Mouse (Mus musculus) kidney, adult 2 months (tissue): ENCODE data around the gene AC129217.1.

ENCODE experiments used
- CTCF ChIP-seq: fragments of 200-500 bp; conservative IDR thresholded peaks from 2 replicates; pipeline ENCODE4 v1.5.1; 2011; ENCODE audit warnings: low read depth, mild to moderate bottlenecking, control low read depth, low read length, moderate library complexity, mixed read lengths; ENCODE audit not compliant: insufficient read depth, insufficient read length
- POLR2A ChIP-seq: fragments of 200-500 bp; IDR thresholded peaks from one replicate; pipeline ENCODE4 v1.6.1; 2011; ENCODE audit warnings: low read depth, low read length, control low read depth

DNA sequence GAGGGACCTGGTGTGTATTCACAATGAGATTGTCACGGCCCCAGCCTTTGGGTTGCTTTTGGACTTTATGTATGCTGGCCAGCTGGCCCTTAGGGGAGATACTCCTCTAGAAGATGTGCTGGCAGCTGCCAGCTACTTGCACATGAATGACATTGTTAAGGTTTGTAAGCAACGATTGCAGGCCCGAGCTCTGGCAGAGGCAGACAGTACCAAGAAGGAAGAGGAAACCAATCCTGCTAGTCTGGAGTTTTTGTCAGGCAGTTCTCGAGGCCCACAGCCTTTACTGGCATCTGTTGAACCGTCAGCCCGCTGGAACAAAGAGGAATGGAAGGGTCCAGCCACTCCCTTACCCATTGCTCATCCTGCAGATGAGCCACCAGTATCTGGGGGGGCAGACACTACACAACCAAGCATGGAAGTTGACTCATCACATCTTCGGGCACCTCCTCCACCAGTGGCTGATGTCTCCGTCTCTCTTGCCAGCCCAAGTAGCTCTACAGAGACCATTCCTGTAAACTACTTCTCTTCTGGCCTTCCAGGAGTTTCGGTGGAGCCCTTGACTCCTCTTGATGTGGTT, 26.3 kb upstream of the AC129217.1 start:
- TF ChIP-seq CTCF = no peak
- no peak for TF ChIP-seq POLR2A
